Mouse (Mus musculus) heart, embryonic 14.5 days (tissue): ENCODE results near the gene Baiap2l2. TPM values are rescaled to one million over a fixed set of nuclear protein-coding genes. Genes with fewer than 3 reads are reported as not detected.
A peak's percentile ranks its signal among the peaks of the same experiment; 100 is the strongest.

Experiments used
- ATAC-seq: fragments of 200-750 bp; cut with Nextera tagmentation; 2 replicates; pipeline ENCODE4 v1.8.0; 2017; ENCODE audit warnings: low read depth, moderate TSS enrichment; ENCODE audit not compliant: insufficient number of reproducible peaks, insufficient read depth, low FRiP score
- H3K27ac ChIP-seq, 2 experiments: fragments of 200-500 bp in 1 of 2; fragments of 300-500 bp in 1 of 2; sonication (generic) in 1 of 2; replicated peaks in 1 of 2; 2 replicates each; pipeline ENCODE4 v1.5.1; 2012 to 2014; ENCODE audit warnings: low read depth in 2 of 2, low read length in 2 of 2, control low read depth in 1 of 2, mild to moderate bottlenecking in 1 of 2, mixed read lengths in 1 of 2; ENCODE audit not compliant: control insufficient read depth in 1 of 2, insufficient read depth in 1 of 2
- H3K27me3 ChIP-seq: fragments of 300-500 bp; sonication (generic); 2 replicates; pipeline ENCODE4 v1.6.1; 2014; ENCODE audit warnings: mild to moderate bottlenecking, low read length, control low read depth; ENCODE audit not compliant: control insufficient read depth, insufficient read depth
- H3K36me3 ChIP-seq: fragments of 300-500 bp; sonication (generic); 2 replicates; pipeline ENCODE4 v1.6.1; 2014; ENCODE audit warnings: mild to moderate bottlenecking, control low read depth, low read length, mixed read lengths; ENCODE audit not compliant: control insufficient read depth, insufficient read depth
- H3K4me1 ChIP-seq, 2 experiments: fragments of 200-500 bp in 1 of 2; fragments of 300-500 bp in 1 of 2; sonication (generic) in 1 of 2; 2 replicates each; pipeline ENCODE4 v1.6.1; 2012 to 2014; ENCODE audit warnings: low read length in 2 of 2, control low read depth in 1 of 2, mixed read lengths in 1 of 2; ENCODE audit not compliant: control insufficient read depth in 2 of 2, insufficient read depth in 2 of 2
- H3K4me2 ChIP-seq: fragments of 300-500 bp; sonication (generic); 2 replicates; pipeline ENCODE4 v1.6.1; 2014; ENCODE audit warnings: mild to moderate bottlenecking, low read length
- H3K4me3 ChIP-seq, 2 experiments: fragments of 200-500 bp in 1 of 2; fragments of 300-500 bp in 1 of 2; sonication (generic) in 1 of 2; 2 replicates each; pipeline ENCODE4 v1.5.1; 2012 to 2014; ENCODE audit warnings: low read length in 2 of 2, mild to moderate bottlenecking in 2 of 2, control low read depth in 1 of 2, low read depth in 1 of 2, moderate library complexity in 1 of 2; ENCODE audit not compliant: control insufficient read depth in 1 of 2, insufficient read depth in 1 of 2
- H3K9ac ChIP-seq: fragments of 300-500 bp; sonication (generic); 2 replicates; pipeline ENCODE4 v1.6.1; 2014; ENCODE audit warnings: mild to moderate bottlenecking, low read length
- H3K9me3 ChIP-seq: fragments of 300-500 bp; sonication (generic); 2 replicates; pipeline ENCODE4 v1.6.1; 2016; ENCODE audit warnings: low read length, control low read depth; ENCODE audit not compliant: control insufficient read depth
- WGBS: fragments of 180-500 bp; shearing (Covaris S2); extraction: QIAGEN DNeasy Blood & Tissue Kit; methylation state at CpG from one replicate; pipeline ENCODE4 v1.1.7; 2014; 5-methylcytosine and 5-hydroxymethylcytosine counted together
- polyA plus RNA-seq: library from polyadenylated mRNA; unstranded; fragments of >200 nt; fragmentation: Nextera tagmentation; extraction: Ambion mirVana; gene quantifications from 2 replicates; pipeline ENCODE4 v1.2.1, GENCODE M21; 2014

Gene Baiap2l2
- polyA plus RNA-seq, 1 experiment from 2014 or later: 13.9 TPM

GRCm38 (mm10) chr15:79270317-79271123, 14.8 kb downstream of the Baiap2l2 start:
- Histone ChIP-seq H3K27me3 (peaks cover 14% of the 10 kb centered on the region), H3K9ac (peak overlapping the region; percentile 55), H3K36me3 (no peaks in the 10 kb centered on the region), H3K4me3 (peak overlapping the region; percentile 36 to 40), H3K9me3 (no peaks in the 10 kb centered on the region), H3K4me2 (peak overlapping the region; percentile 72), H3K4me1 (peaks cover 4 to 7% of the 10 kb centered on the region in 2 experiments; a peak in 2 of 4 replicates), H3K27ac (0 out of 4 replicates have a peak overlapping the region, but pooled peaks of 1 of the 2 experiments have one; percentile 6)
- WGBS: 4% methylated on average over 33 of the region's 33 CpGs
- peak; percentile 32; the same call in 1 of the 2 replicates for ATAC-seq

DNA sequence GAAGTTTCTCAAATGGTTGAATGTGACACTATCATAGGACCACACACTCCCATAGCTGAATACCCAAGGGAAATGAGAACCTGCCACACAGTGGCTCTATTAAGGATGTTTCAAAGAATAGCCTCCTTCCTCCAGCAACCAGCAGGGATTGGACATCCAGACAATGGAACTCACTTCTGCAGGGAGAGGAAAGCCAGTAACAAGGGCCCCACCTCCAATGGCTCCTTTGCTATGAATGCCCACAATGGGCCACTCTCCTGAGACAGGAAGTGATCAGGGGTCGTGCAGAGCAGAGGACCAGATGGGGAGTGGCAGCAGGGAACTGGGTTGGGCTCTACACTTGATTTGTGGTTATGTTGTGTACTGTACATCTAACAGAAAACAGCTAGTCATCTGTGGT, 16.8 kb downstream of the Baiap2l2 start:
- H3K9ac ChIP-seq: no peak overlapping the region
- no peak overlapping the region for H3K4me3 ChIP-seq
- no peak overlapping the region for H3K27ac ChIP-seq
- H3K9me3 ChIP-seq: no peaks in the 10 kb centered on the region
- no peaks in the 10 kb centered on the region for H3K36me3 ChIP-seq
- no peak for ATAC-seq
- peaks cover 18% of the 10 kb centered on the region for H3K27me3 ChIP-seq
- 38% methylated on average over 1 of the region's 1 CpGs for WGBS
- H3K4me1 ChIP-seq: peaks cover 4 to 7% of the 10 kb centered on the region in 2 experiments; a peak in 2 of 4 replicates
- H3K4me2 ChIP-seq: no peak overlapping the region

DNA sequence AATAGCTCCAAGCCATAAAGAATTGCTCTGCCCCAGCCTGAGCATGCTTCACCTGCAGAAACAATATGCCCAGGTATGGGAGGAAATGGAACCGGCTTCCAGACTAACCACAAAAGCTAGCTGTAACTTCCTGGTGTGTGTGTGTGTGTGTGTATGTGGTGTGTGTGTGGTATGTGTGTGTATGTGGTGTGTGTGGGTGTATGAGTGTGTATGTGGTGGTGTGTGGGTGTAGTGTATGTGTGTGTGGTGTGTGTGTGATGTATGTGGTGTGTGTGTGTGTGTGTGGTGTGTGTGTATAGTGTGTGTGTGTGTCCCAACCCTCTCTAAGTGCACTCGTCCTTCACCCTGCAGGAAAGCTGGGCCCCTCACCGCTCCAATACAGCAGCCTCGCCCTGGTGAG, 20.0 kb downstream of the Baiap2l2 start:
- H3K27me3 ChIP-seq: peaks cover 38% of the 10 kb centered on the region

DNA sequence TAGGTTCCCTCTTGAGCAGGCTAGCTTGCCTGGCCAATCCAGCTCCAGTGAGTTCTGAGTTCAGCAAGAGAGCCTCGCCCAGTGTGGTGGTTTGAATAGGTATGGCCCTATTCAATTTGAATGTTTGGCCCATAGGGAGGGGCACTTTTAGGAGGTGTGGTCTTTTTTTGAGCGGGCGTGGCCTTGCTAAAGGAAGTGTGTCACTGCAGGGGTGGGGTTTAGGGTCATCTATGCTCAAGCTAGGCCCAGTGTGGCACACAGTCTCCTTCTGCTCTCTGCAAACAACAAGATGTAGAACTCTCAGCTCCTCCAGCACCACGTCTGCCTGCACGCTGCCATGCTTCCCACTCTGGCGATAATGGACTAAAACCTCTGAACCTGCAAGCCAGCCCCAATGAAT, 21.6 kb downstream of the Baiap2l2 start:
- Histone ChIP-seq H3K4me2 (no peak overlapping the region), H3K9ac (no peak overlapping the region), H3K36me3 (no peaks in the 10 kb centered on the region), H3K4me3 (no peak overlapping the region), H3K27me3 (peaks cover 47% of the 10 kb centered on the region), H3K9me3 (no peaks in the 10 kb centered on the region), H3K27ac (no peak overlapping the region), H3K4me1 (peaks cover 8% of the 10 kb centered on the region in 2 experiments; a peak in 3 of 4 replicates)
- no peak for ATAC-seq
- 88% methylated on average over 6 of the region's 6 CpGs for WGBS

More for the DNA sequence above, 20.0 kb downstream of the Baiap2l2 start:
- no peak overlapping the region for H3K9ac ChIP-seq
- no peak overlapping the region for H3K4me2 ChIP-seq
- H3K4me1 ChIP-seq: peaks cover 8 to 9% of the 10 kb centered on the region in 2 experiments; a peak in 3 of 4 replicates
- no peak overlapping the region for H3K27ac ChIP-seq
- no peak overlapping the region for H3K4me3 ChIP-seq
- no peak for ATAC-seq
- no peaks in the 10 kb centered on the region for H3K36me3 ChIP-seq
- no peaks in the 10 kb centered on the region for H3K9me3 ChIP-seq
- WGBS: 75% methylated on average over 4 of the region's 4 CpGs

DNA sequence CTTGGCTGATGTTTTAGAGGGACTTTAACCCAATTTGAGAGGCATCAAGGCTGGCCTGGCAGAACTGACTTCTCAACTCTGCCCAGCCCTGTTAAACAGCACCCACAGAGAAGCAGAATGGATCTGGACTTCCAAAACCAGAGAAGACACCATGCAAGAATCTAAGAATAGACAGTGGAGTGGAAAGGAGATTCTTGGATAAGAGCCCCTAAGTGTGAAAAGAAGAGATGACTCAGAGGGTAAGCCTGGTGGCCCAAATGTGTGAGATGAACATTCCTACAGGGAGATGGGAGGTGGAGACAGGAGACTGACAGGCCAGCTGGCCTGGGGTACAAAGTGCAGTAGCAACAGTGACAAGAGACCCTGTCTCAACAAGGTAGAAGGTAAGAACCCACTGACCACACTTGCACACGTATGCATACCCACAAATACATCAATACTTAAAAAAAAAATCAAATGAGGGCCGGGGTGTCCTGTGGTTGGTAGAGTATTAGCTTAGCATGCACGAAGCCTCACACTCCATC, 22.5 kb downstream of the Baiap2l2 start:
- no peaks in the 10 kb centered on the region for H3K36me3 ChIP-seq
- peaks cover 8% of the 10 kb centered on the region in 2 experiments; a peak in 3 of 4 replicates for H3K4me1 ChIP-seq
- H3K4me3 ChIP-seq: no peak overlapping the region
- 87% methylated on average over 3 of the region's 3 CpGs for WGBS
- H3K9me3 ChIP-seq: no peaks in the 10 kb centered on the region
- peaks cover 47% of the 10 kb centered on the region for H3K27me3 ChIP-seq
- peak overlapping the region; percentile 98; the same call in 1 of the 2 replicates for H3K4me2 ChIP-seq
- H3K9ac ChIP-seq: no peak overlapping the region; the same call in 1 of the 2 replicates
- ATAC-seq: no peak
- no peak overlapping the region; a peak in 1 of 4 replicates for H3K27ac ChIP-seq

DNA sequence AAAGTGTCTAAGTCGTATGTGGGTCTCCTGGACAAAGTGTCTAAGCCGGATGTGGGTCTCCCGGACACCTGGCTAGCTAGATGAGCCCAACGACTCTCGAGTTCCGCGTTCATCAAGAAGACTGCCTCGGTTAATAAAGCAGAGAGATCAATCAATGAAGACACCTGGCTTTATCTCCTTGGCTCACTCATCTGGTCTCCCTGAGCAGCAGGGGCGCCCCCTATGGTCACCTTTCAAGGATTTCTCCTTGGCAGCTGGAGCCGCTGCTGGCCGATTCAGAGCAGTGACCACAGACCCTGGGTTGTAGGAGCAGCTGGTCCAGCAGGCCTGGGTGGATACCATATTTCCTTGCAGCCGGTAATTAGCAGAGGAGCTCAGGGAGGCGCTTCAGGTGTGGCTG, 23.0 kb downstream of the Baiap2l2 start:
- Histone ChIP-seq H3K27ac (no peak overlapping the region; a peak in 1 of 4 replicates), H3K4me2 (peak overlapping the region; percentile 98), H3K4me3 (peak overlapping the region in 1 of 2 experiments; percentile 62; a peak in 1 of 4 replicates), H3K9ac (no peak overlapping the region; the same call in 1 of the 2 replicates), H3K4me1 (peaks cover 8% of the 10 kb centered on the region in 2 experiments; a peak in 3 of 4 replicates), H3K27me3 (peaks cover 42% of the 10 kb centered on the region), H3K9me3 (no peaks in the 10 kb centered on the region), H3K36me3 (no peaks in the 10 kb centered on the region)
- no peak for ATAC-seq
- 23% methylated on average over 13 of the region's 13 CpGs for WGBS

GRCm38 (mm10) chr15:79261757-79262156, 23.6 kb downstream of the Baiap2l2 start:
- ATAC-seq: peak; percentile 8; the same call in 1 of the 2 replicates
- 0% methylated on average over 26 of the region's 28 CpGs for WGBS

More at GRCm38 (mm10) chr15:79261757-79262156, 23.6 kb downstream of the Baiap2l2 start:
- Histone ChIP-seq H3K4me1 (peaks cover 8% of the 10 kb centered on the region in 2 experiments; a peak in 3 of 4 replicates), H3K27me3 (peaks cover 38% of the 10 kb centered on the region), H3K4me2 (peak overlapping the region; percentile 98), H3K9me3 (no peaks in the 10 kb centered on the region), H3K36me3 (no peaks in the 10 kb centered on the region), H3K27ac (peak overlapping the region in 1 of 2 experiments; percentile 51; a peak in 2 of 4 replicates), H3K9ac (peak overlapping the region; percentile 78), H3K4me3 (peak overlapping the region; percentile 62 to 78)
